Mouse (Mus musculus) ES-E14 (cell line): Measurements from ENCODE around the gene Arhgef28. TPM values are rescaled to one million over a fixed set of nuclear protein-coding genes. Genes with fewer than 3 reads are reported as not detected.

Source experiments
- DNase-seq: peaks from one replicate; pipeline ENCODE4 v3.0.0-alpha.2; 2013; ENCODE audit warnings: low read depth, low spot score
- H3K27ac ChIP-seq: 2 replicates; pipeline ENCODE4 v1.5.1; 2012; ENCODE audit warnings: low read depth, mild to moderate bottlenecking, low read length, moderate library complexity, mixed read lengths; ENCODE audit not compliant: poor library complexity, insufficient read depth, severe bottlenecking
- H3K36me3 ChIP-seq: 2 replicates; pipeline ENCODE4 v1.6.1; 2012; ENCODE audit warnings: mild to moderate bottlenecking, low read length, moderate library complexity, mixed read lengths; ENCODE audit not compliant: control insufficient read depth, poor library complexity, insufficient read depth, severe bottlenecking
- H3K4me1 ChIP-seq, 2 experiments: fragments of 150-350 bp in 1 of 2; sonication (generic) in 1 of 2; 2 replicates each; pipeline ENCODE4 v1.6.1; 2012; ENCODE audit warnings: low read length in 2 of 2, mild to moderate bottlenecking in 1 of 2, mixed read lengths in 1 of 2; ENCODE audit not compliant: control insufficient read depth in 2 of 2, insufficient read depth in 2 of 2, poor library complexity in 1 of 2
- H3K4me3 ChIP-seq, 2 experiments: fragments of 150-350 bp in 1 of 2; sonication (generic) in 1 of 2; 2 replicates each; pipeline ENCODE4 v1.5.1; 2012; ENCODE audit warnings: low read length in 2 of 2, low read depth in 1 of 2, mild to moderate bottlenecking in 1 of 2, mixed read lengths in 1 of 2; ENCODE audit not compliant: insufficient read depth in 1 of 2, poor library complexity in 1 of 2, severe bottlenecking in 1 of 2
- H3K9ac ChIP-seq: 2 replicates; pipeline ENCODE4 v1.6.1; 2012; ENCODE audit warnings: low read depth, mild to moderate bottlenecking, low read length, mixed read lengths; ENCODE audit not compliant: poor library complexity, insufficient read depth, severe bottlenecking
- H3K9me3 ChIP-seq: fragments of 150-350 bp; sonication (generic); 2 replicates; pipeline ENCODE4 v1.6.1; 2012; ENCODE audit warnings: low read depth, mild to moderate bottlenecking, low read length; ENCODE audit not compliant: control insufficient read depth, insufficient read depth
- CHD2 ChIP-seq: IDR thresholded peaks from 2 replicates; pipeline ENCODE4 v1.6.1; 2014; ENCODE audit warnings: mild to moderate bottlenecking, low read depth, low read length, inconsistent platforms
- HCFC1 ChIP-seq: IDR thresholded peaks from 2 replicates; pipeline ENCODE4 v1.6.1; 2012; ENCODE audit warnings: low read length, inconsistent platforms, borderline replicate concordance; ENCODE audit not compliant: insufficient read depth
- MAFK ChIP-seq: IDR thresholded peaks from 2 replicates; pipeline ENCODE4 v1.6.1; 2014; ENCODE audit warnings: mild to moderate bottlenecking, low read depth, low read length, inconsistent platforms; ENCODE audit not compliant: insufficient read depth
- ZC3H11A ChIP-seq: IDR thresholded peaks from 2 replicates; pipeline ENCODE4 v1.6.1; 2012; ENCODE audit warnings: low read depth, mild to moderate bottlenecking, inconsistent platforms, low read length, borderline replicate concordance
- ZNF384 ChIP-seq: IDR thresholded peaks from 2 replicates; pipeline ENCODE4 v1.6.1; 2012; ENCODE audit warnings: low read depth, low read length, inconsistent platforms
- in situ Hi-C, 2 experiments: fragments of 600-800 bp; cut with MboI; formaldehyde crosslinking; loops; one replicate each; pipeline ENCODE4 v1.15.1; 2025; ENCODE audit warnings: low sequenced_read_pairs in 2 of 2, inconsistent platforms in 1 of 2; ENCODE audit not compliant: unreplicated experiment in 2 of 2
- total RNA-seq: library from RNA; depleted of rRNA; stranded (reverse); fragments of 300-350 nt; gene quantifications from 2 replicates; pipeline ENCODE4 v1.2.3, GENCODE M21; 2012

The Arhgef28 gene
- total RNA-seq, 1 experiment, result 19.0 TPM

GRCm38 (mm10) chr13:97888046-97888445 lies 318.2 kb downstream of the Arhgef28 start:
- in situ Hi-C loops, result no loop called here
- Histone ChIP-seq H3K9me3 (no peaks in the 10 kb centered on the region), H3K36me3 (no peaks in the 10 kb centered on the region), H3K27ac (no peak overlapping the region), H3K4me1 (no peaks in the 10 kb centered on the region), H3K9ac (no peak overlapping the region), H3K4me3 (no peak overlapping the region)
- no peak for DNase-seq
- TF ChIP-seq ZC3H11A (no peak), CHD2 (no peak), ZNF384 (no peak), HCFC1 (no peak), MAFK (no peak)

GRCm38 (mm10) chr13:97887558-97887957 lies 318.7 kb downstream of the Arhgef28 start:
- Histone ChIP-seq H3K4me1 (no peaks in the 10 kb centered on the region), H3K27ac (no peak overlapping the region), H3K36me3 (no peaks in the 10 kb centered on the region), H3K4me3 (no peak overlapping the region), H3K9me3 (no peaks in the 10 kb centered on the region), H3K9ac (no peak overlapping the region)
- in situ Hi-C loops, result no loop called here
- DNase-seq, result no peak
- TF ChIP-seq ZNF384, result no peak
- no peak for TF ChIP-seq MAFK
- TF ChIP-seq ZC3H11A, result no peak
- no peak for TF ChIP-seq HCFC1
- TF ChIP-seq CHD2, result no peak

- DNase-seq, result no peak
- no peak for TF ChIP-seq ZC3H11A
- TF ChIP-seq HCFC1, result no peak
- no peak for TF ChIP-seq MAFK
- no peak for TF ChIP-seq ZNF384
- TF ChIP-seq CHD2, result no peak
- no peaks in the 10 kb centered on the region for H3K36me3 ChIP-seq
- H3K9ac ChIP-seq, result no peak overlapping the region
- no peaks in the 10 kb centered on the region for H3K9me3 ChIP-seq
- H3K27ac ChIP-seq, result no peak overlapping the region
- in situ Hi-C loops, result no loop called here
- no peaks in the 10 kb centered on the region for H3K4me1 ChIP-seq
- H3K4me3 ChIP-seq, result no peak overlapping the region
Measured at GRCm38 (mm10) chr13:97883629-97884028, 322.6 kb downstream of the Arhgef28 start.

GRCm38 (mm10) chr13:97876450-97876849 lies 329.8 kb downstream of the Arhgef28 start:
- DNase-seq, result no peak

GRCm38 (mm10) chr13:97876031-97876430 lies 330.2 kb downstream of the Arhgef28 start:
- H3K36me3 ChIP-seq, result no peaks in the 10 kb centered on the region
- H3K4me3 ChIP-seq, result no peak overlapping the region
- TF ChIP-seq ZNF384 (no peak), MAFK (no peak), CHD2 (no peak), HCFC1 (no peak)
- H3K27ac ChIP-seq, result no peak overlapping the region
- in situ Hi-C loops, result no loop called here
- no peak for DNase-seq
- no peak overlapping the region for H3K9ac ChIP-seq
- H3K4me1 ChIP-seq, result no peaks in the 10 kb centered on the region
- H3K9me3 ChIP-seq, result no peaks in the 10 kb centered on the region

More at GRCm38 (mm10) chr13:97876450-97876849, 329.8 kb downstream of the Arhgef28 start:
- Histone ChIP-seq H3K4me3 (no peak overlapping the region), H3K27ac (no peak overlapping the region), H3K9me3 (no peaks in the 10 kb centered on the region), H3K4me1 (no peaks in the 10 kb centered on the region), H3K9ac (no peak overlapping the region), H3K36me3 (no peaks in the 10 kb centered on the region)
- in situ Hi-C loops, result no loop called here
- TF ChIP-seq ZC3H11A (no peak), CHD2 (no peak), HCFC1 (no peak), ZNF384 (no peak), MAFK (no peak)
